Mouse (Mus musculus) skeletal muscle tissue, adult 2 months (tissue): ENCODE results near the gene Nr1h4.

ENCODE experiments used
- DNase-seq: peaks from one replicate; pipeline ENCODE4 v3.0.0-alpha.2; 2012; ENCODE audit warnings: low read depth, low spot score

Gene Nr1h4

GRCm38 (mm10) chr10:89434509-89435210, 98.7 kb downstream of the Nr1h4 start:
- DNase-seq, result no peak

DNA sequence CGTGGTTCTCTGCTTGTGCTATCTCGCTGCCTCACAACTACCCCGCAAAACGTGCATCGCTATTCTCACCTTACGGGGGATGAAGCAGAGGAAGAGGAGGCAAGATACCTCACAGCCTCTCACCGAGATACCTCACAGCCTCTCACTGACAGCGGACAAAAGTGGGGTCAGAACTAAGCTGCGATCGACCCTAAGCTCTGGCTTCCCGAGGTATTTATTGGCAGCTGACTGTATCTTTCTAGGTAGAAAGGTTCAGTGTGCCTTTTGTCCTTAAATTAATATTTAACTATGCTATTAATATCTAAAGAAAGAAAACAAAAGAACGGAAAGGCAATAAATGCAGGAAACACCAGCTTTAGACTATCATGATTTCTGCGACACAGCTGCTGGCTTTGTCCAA, 100.6 kb downstream of the Nr1h4 start:
- DNase-seq, result no peak

DNA sequence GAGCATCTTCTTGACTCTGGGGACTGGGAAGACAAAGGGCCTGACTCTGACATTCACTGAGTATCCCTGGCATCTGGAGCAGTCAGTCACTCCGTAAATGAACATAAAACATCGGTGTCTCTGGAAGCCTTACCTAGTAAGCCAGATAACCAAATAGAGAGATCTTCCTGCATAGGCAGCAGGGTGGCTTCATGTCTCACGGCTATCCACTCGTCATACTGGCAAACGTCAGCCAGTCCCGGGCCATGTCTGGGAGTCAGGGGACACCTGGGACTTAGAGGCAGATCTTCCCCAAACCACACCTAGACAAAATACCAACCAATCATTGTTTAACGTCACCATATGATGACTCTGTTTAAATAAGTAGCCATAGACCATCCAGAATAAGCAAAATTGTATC, 102.6 kb downstream of the Nr1h4 start:
- DNase-seq, result no peak

- DNase-seq, result no peak
Measured at GRCm38 (mm10) chr10:89424800-89425393, 108.5 kb downstream of the Nr1h4 start.

DNA sequence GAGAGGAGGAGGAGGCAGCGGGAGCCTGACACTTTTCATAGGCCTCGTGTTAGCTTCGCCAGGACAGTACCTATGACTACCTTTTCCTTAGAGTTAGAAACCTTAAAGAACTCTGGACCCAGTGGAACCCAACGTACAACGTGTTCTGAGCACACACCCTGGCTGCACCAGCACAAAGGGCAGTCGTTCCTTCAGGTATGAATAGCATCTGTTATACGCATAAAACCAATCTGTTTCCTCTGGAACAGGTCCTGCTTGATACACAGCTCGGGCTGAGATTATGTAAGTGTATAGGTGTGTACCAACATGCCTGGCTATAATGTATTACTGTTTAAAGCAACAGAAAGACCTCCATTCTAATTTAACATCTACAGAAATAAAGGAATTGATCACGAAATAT, 109.2 kb downstream of the Nr1h4 start:
- DNase-seq, result no peak

DNA sequence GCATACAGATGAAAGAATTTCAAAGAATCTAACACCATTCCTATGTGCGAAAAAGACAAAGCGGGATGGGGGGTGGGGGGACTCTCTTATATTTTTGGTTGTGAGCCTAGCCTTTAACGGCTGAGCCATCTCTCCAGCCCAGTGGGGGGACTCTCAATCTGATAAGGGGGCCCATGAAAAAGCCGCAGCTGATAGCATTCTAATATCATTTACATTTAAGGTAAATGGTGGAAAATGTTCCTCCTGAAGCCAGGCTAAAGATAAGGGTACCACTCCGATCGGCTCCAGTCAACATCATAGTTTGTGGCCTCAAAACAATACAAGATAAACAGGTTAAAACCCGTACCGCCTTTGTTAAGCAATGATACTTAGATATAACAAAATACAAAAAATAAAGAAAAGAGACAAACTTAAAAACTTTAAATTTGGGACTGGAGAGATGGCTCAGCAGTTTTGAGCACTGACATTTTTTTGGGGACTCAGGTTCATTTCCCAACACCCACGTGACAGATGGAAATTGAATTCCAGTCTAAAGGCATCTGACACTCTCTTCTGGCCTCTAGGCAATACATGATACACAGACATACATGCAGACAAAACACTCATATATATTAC, 110.1 kb downstream of the Nr1h4 start:
- no peak for DNase-seq

DNA sequence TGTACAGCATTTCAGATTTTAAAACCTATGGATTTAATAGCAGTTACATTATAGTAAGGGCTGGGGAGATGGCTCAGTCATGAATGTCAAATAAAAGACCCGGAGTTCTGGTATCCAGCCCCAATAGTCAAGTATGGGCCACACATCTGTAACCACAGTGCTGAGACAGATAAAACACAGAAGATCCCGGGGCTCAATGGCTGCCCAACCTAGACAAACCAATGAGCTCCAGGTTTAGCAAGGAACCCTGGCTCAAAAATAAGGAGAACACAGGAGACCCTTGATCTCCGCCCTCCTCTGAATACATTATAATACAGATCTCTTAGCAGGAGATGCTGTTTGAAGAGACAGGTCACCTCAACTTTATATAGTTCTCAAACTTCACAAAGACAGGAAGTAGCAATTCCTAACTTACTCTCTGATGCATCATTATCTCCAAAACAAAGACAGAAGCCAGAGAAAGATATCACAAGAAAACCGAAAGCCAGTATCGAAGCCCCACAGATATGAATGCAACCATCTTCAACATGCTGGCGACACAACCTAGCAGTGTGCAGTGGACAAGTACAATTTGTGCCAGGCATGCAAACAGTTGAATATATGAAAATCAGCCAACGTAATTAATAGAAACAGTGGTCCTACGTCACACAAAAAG, 110.8 kb downstream of the Nr1h4 start:
- no peak for DNase-seq

GRCm38 (mm10) chr10:89417966-89418365, 115.4 kb downstream of the Nr1h4 start:
- DNase-seq, result no peak

DNA sequence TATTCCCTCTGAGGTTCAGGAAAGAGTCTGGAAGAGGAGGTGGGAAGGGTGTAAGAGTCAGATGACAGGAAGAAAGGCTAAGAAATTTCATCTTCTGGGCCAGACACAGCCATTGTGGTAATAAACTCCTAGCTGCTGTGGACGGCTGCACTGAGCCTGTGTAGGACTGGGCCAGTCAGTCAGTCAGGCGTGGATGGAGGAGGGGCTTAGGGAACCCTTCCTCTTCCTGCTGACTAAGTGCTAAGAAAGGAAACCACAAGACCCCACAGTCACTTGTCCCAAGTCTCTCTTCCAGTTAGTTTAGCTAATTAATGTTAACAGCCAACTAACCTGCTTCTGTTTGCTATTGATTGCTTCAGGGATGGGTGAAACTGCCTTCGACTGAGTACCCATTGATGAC, 117.9 kb downstream of the Nr1h4 start:
- DNase-seq, result no peak

DNA sequence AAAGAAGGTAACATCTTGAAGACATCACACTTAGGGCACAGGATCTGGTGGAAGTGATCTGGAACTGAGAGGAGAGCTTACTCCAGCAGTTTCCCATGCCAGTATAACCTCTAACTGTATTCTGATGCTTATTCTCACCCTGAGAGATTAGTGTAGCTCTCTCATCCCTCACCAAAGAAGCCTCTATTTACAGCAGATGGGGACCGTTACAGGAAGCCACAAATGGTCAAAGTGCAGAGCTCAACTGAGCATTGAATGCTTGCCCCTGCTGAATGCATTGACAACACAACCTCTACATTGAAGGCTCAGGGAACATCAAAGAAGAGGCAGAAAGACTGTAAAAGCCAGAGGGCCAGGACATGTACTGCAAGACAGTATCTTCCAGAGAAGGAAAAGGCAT, 125.8 kb downstream of the Nr1h4 start:
- DNase-seq, result no peak

- DNase-seq, result no peak
Measured at GRCm38 (mm10) chr10:89406733-89407484, 126.5 kb downstream of the Nr1h4 start.

DNA sequence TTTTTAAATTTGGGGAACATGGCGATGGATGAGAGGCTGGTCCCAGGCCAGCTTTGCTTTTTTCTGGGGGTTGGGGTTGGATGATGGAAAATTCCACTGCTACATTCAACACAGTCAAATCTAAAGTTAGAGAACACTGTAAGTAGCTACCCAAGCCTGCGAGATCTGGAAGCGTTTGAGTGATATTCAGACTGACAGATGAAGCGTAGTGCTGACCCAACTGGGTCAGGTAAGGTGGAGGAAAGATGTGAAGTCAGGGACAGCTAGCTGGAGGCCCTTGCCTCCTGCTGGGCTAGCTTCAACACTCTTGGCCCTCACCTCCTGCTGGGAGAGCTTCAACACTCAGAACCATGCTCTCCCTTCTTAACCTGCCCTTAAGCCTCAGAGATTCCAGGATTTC, 128.4 kb downstream of the Nr1h4 start:
- no peak for DNase-seq
